Mouse (Mus musculus) kidney, postnatal 0 days (tissue): Measurements from ENCODE around the gene Ugt1a2. TPM values are rescaled to one million over a fixed set of nuclear protein-coding genes. Genes with fewer than 3 reads are reported as not detected.
"Not testable (repeated sequence)": the region's sequence is repeated elsewhere in the genome, so short reads cannot be mapped to it uniquely, and the experiment has no call there.

Experiments used
- ATAC-seq: fragments of 200-750 bp; cut with Nextera tagmentation; replicated peaks from 2 replicates; pipeline ENCODE4 v1.8.0; 2017; ENCODE audit warnings: low read depth, moderate number of reproducible peaks, moderate TSS enrichment, moderate library complexity; ENCODE audit not compliant: low FRiP score
- DNase-seq: peaks from one replicate; pipeline ENCODE4 v3.0.0-alpha.2; 2016; ENCODE audit warnings: low spot score
- H3K27ac ChIP-seq: fragments of 300-500 bp; sonication (generic); 2 replicates; pipeline ENCODE4 v1.5.1; 2014; ENCODE audit warnings: mild to moderate bottlenecking
- H3K27me3 ChIP-seq: fragments of 300-500 bp; sonication (generic); 2 replicates; pipeline ENCODE4 v1.6.1; 2014; ENCODE audit warnings: low read length, mixed read lengths; ENCODE audit not compliant: insufficient read depth
- H3K36me3 ChIP-seq: fragments of 300-500 bp; sonication (generic); 2 replicates; pipeline ENCODE4 v1.6.1; 2014; ENCODE audit warnings: low read length, mixed read lengths; ENCODE audit not compliant: insufficient read depth
- H3K4me1 ChIP-seq: fragments of 300-500 bp; sonication (generic); replicated peaks from 2 replicates; pipeline ENCODE4 v1.6.1; 2014; ENCODE audit warnings: antibody characterized with exemption, low read length, mixed read lengths; ENCODE audit not compliant: insufficient read depth
- H3K4me2 ChIP-seq: fragments of 300-500 bp; sonication (generic); 2 replicates; pipeline ENCODE4 v1.6.1; 2014; ENCODE audit warnings: mild to moderate bottlenecking, low read length, moderate library complexity, mixed read lengths
- H3K4me3 ChIP-seq: fragments of 300-500 bp; sonication (generic); replicated peaks from 2 replicates; pipeline ENCODE4 v1.5.1; 2014; ENCODE audit warnings: low read depth, low read length
- H3K9ac ChIP-seq: fragments of 300-500 bp; sonication (generic); 2 replicates; pipeline ENCODE4 v1.6.1; 2014; ENCODE audit warnings: low read depth, low read length
- H3K9me3 ChIP-seq: fragments of 300-500 bp; sonication (generic); replicated peaks from 2 replicates; pipeline ENCODE4 v1.6.1; 2016; ENCODE audit warnings: low read length, inconsistent platforms, mixed read lengths
- CTCF ChIP-seq: IDR thresholded peaks from 2 replicates; pipeline ENCODE4 v1.5.1; 2016; ENCODE audit warnings: antibody characterized with exemption, low read depth, mild to moderate bottlenecking, moderate library complexity
- WGBS: fragments of 180-500 bp; shearing (Covaris S2); extraction: QIAGEN DNeasy Blood & Tissue Kit; methylation state at CpG from one replicate; pipeline ENCODE4 v1.1.7; 2014; 5-methylcytosine and 5-hydroxymethylcytosine counted together
- polyA plus RNA-seq: library from polyadenylated mRNA; unstranded; fragments of >200 nt; fragmentation: Nextera tagmentation; extraction: Ambion mirVana; gene quantifications from 2 replicates; pipeline ENCODE4 v1.2.1, GENCODE M21; 2015

Ugt1a2 gene
- polyA plus RNA-seq, 1 experiment from 2014 or later = 176 TPM

DNA sequence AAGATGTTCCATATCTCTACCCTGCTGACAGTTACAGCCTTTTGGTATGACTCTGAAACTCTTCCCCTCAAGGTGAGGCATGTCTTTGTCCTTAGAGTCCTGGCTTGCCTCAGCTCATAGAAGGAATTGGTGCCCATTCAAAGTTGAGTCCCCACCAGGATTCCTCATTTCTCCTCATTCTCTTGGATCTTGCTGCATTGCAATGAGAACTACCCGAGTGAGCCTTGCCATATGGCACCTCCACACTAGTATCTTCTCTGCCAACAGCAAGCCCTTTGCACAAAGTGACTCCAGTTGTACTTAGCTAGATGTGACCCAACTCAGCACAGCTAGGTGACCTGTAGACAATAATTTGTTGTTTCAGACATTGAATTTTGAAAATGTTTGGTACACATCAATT, 23.2 kb downstream of the Ugt1a2 start:
- no peaks in the 10 kb centered on the region for H3K27me3 ChIP-seq
- H3K9me3 ChIP-seq = peaks cover 7% of the 10 kb centered on the region; the same call in 1 of the 2 replicates
- H3K4me3 ChIP-seq = no peak overlapping the region
- 51% methylated on average over 1 of the region's 1 CpGs for WGBS
- no peak overlapping the region for H3K27ac ChIP-seq
- no peak overlapping the region for H3K9ac ChIP-seq
- H3K4me2 ChIP-seq = no peak overlapping the region
- H3K36me3 ChIP-seq = no peaks in the 10 kb centered on the region
- ATAC-seq (no peak), DNase-seq (no peak)
- TF ChIP-seq CTCF = no peak
- H3K4me1 ChIP-seq = no peaks in the 10 kb centered on the region

DNA sequence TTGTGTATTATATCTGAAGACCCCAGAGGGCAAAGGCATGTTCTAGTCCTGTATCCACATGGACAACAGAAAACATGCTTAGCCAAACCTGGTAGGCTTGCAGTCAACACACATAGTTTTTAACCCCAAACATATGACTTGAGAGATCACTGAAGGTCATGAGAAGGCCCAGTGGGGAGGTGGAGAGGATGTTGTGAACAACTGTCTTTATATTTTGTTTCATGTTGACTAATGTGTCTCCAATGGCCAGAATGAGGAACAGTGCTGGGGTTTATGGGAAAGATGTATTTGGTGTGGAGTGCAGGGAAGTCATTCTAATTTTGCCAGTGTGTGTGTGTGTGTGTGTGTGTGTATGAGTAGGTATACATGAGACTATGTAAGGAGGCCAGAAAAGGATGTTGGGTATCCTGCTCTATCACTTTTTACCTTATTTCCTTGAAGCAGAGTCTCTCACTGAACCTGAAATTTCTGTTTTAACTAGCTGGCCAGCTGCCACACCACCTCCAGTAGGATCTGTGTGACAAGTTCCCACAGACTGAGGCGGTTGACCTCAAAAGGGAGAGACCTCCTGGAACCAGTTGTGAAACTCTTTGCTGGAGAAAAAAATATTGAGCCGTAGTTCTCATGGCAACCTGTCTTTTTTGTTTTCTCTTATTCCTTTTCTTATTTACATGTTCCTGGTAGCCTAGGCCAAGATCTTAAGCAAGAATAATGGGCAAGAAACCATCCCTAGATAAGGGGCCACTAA, 23.8 kb downstream of the Ugt1a2 start:
- H3K4me1 ChIP-seq = no peaks in the 10 kb centered on the region
- WGBS = 68% methylated on average over 2 of the region's 2 CpGs
- no peak overlapping the region for H3K27ac ChIP-seq
- no peak for TF ChIP-seq CTCF
- H3K36me3 ChIP-seq = no peaks in the 10 kb centered on the region
- ATAC-seq (no peak), DNase-seq (no peak)
- no peak overlapping the region for H3K4me3 ChIP-seq
- H3K27me3 ChIP-seq = no peaks in the 10 kb centered on the region
- H3K9ac ChIP-seq = no peak overlapping the region
- peaks cover 13% of the 10 kb centered on the region; the same call in 1 of the 2 replicates for H3K9me3 ChIP-seq
- no peak overlapping the region for H3K4me2 ChIP-seq

DNA sequence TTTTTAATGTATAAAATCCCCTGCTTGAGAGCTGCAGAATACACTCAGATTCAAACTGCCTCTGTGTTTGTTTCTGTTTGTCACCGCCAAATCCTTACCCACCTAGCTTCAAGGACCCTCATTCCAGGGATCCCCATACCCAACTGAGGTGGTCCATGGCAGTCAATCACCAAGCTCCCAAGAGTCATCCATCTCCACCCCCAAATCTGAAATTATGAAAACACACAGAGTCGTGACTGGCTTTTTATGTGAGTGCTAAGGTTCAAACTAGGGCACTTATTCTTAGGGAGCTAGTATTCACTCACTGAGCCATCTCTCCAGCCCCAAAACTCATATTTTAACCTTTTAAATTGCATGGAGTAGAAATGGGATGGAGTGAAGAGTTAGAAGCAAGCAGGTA, 24.9 kb downstream of the Ugt1a2 start:
- not testable (repeated sequence) for H3K27ac ChIP-seq, H3K4me2 ChIP-seq, H3K27me3 ChIP-seq, ATAC-seq, H3K4me3 ChIP-seq, H3K36me3 ChIP-seq, H3K9ac ChIP-seq, H3K4me1 ChIP-seq, DNase-seq
- H3K9me3 ChIP-seq = peaks cover 22% of the 10 kb centered on the region; the same call in 1 of the 2 replicates
- WGBS = 44% methylated on average over 2 of the region's 2 CpGs

DNA sequence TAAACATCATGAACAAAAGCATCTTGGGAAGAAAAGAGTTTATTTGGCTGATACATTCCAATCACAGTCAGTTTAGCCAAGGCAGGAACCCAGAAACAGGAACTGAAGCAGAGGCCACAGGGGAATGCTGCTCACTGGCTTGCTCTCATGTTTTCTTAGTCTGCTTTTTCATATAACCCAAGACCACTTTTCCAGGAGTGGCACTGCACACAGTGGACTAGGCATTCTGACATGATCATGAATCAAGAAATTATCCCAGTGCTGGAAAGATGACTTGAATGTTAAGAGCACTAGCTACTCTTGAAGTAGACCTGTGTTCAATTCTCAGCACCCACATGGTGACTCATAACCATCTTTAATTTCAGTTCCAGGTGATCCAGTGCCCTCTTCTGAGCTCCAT, 25.3 kb downstream of the Ugt1a2 start:
- Histone ChIP-seq H3K9ac (no peak overlapping the region), H3K9me3 (peaks cover 23% of the 10 kb centered on the region; the same call in 1 of the 2 replicates), H3K27ac (no peak overlapping the region), H3K4me2 (no peak overlapping the region), H3K27me3 (no peaks in the 10 kb centered on the region), H3K36me3 (no peaks in the 10 kb centered on the region), H3K4me3 (no peak overlapping the region), H3K4me1 (no peaks in the 10 kb centered on the region)
- TF ChIP-seq CTCF = no peak
- DNase-seq (no peak), ATAC-seq (no peak)

DNA sequence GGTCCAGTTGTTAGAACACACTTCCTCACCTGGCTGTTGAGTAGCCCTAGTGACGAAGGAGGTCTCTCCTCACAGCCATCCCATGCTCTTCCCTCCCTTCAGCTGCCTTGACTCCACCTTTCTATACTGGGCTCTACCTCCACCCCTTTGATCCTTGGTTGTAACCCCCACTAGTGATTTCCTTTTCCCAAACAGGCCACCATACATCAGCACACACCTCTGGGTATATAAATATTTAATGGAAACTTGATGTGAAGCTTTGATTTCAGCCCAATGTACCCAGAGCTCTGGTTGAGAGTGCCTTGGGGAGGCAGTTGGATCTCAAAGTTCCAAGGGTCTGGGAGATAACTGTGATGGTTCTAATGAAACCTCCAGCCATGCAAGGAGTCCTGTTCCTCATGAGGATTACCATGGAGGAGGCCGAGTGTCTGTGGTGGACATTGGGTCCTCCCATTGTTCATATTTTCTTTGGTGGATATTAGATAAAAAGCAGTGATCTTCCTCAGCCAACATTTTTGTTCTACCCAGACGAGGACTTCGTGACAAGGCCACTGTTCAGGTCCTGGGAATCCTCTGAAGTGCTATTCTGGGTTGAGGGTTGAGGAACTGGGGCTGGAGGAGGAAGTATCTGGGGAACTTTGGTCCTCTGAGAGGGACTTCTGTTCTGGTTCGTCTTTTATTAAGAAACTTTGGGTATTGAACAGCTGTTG, 26.4 kb downstream of the Ugt1a2 start, which contains the start of gene Mroh2a:
Mroh2a (plus strand) TSS at position 317 of the 710 bp plus-strand sequence.
- H3K4me2 ChIP-seq = no peak within 1 kb of the TSS
- no peaks in the 10 kb centered on the region for H3K36me3 ChIP-seq
- 57% methylated on average over 5 of the region's 5 CpGs for WGBS
- H3K4me1 ChIP-seq = no peaks in the 10 kb centered on the region
- ATAC-seq = no peak
- no peaks in the 10 kb centered on the region for H3K27me3 ChIP-seq
- H3K9me3 ChIP-seq = peaks cover 34% of the 10 kb centered on the region; the same call in 1 of the 2 replicates
- no peak within 1 kb of the TSS for H3K27ac ChIP-seq
- TF ChIP-seq CTCF = no peak
- no peak within 1 kb of the TSS for H3K9ac ChIP-seq
- H3K4me3 ChIP-seq = no peak within 1 kb of the TSS
- no peak for DNase-seq

DNA sequence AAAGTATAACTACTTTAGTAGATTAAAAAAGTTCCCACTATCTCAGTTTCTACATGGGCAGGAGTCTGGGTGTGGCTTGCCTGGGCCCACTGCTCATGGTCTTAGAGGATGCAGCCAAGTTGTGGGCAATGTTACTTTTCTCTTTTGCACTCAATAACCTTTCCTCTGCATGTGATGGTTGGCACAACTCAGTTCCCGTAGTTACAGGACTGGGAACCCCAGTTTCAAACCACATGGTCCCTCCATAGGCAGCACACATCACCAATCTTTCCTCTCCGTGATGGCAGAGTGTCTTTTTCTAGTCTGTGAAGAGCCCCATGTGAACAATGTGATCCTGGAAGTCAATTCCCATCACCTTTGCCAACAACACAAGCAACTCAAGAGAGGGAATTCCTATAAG, 27.1 kb downstream of the Ugt1a2 start:
- Histone ChIP-seq H3K9me3 (peaks cover 37% of the 10 kb centered on the region; the same call in 1 of the 2 replicates), H3K4me1 (no peaks in the 10 kb centered on the region), H3K27ac (no peak overlapping the region), H3K9ac (no peak overlapping the region), H3K4me3 (no peak overlapping the region), H3K4me2 (no peak overlapping the region), H3K27me3 (no peaks in the 10 kb centered on the region), H3K36me3 (no peaks in the 10 kb centered on the region)
- DNase-seq = no peak
- ATAC-seq = no peak
- TF ChIP-seq CTCF = no peak
- WGBS = 61% methylated on average over 2 of the region's 2 CpGs
